Mouse (Mus musculus) left cerebral cortex, adult 2 months (tissue): ENCODE measurements around the gene Ogdh. TPM values are rescaled to one million over a fixed set of nuclear protein-coding genes. Genes with fewer than 3 reads are reported as not detected.

Source experiments
- DNase-seq, 2 experiments: peaks; one replicate each; pipeline ENCODE4 v3.0.0; 2021 to 2022; ENCODE audit warnings: low spot score in 2 of 2, mixed read lengths in 1 of 2; ENCODE audit errors: extremely low spot score in 1 of 2
- H3K27ac ChIP-seq: fragments of 200-600 bp; 2 replicates; pipeline ENCODE4 v1.8.1; 2022
- H3K4me3 ChIP-seq: fragments of 200-600 bp; 2 replicates; pipeline ENCODE4 v1.8.1; 2022
- CTCF ChIP-seq: fragments of 200-600 bp; IDR thresholded peaks from 2 replicates; pipeline ENCODE4 v1.8.1; 2022; ENCODE audit warnings: antibody characterized with exemption, mild to moderate bottlenecking, moderate library complexity
- intact Hi-C: fragments of 180-260 bp; cut with DNase I; formaldehyde crosslinking; loops from one replicate; pipeline ENCODE4 v1.15.1; 2025
- microRNA-seq, 2 experiments: library from miRNA; unstranded; fragments of <30 nt; microRNA quantifications; one replicate each; pipeline ENCODE4 v1.2.0; 2021
- total RNA-seq, 2 experiments: library from RNA; stranded (reverse); gene quantifications; 2 replicates each; pipeline ENCODE4 v1.2.3; 2021

The Ogdh gene
- total RNA-seq, 2 experiments from 2014 or later: 232 to 245 TPM

DNA sequence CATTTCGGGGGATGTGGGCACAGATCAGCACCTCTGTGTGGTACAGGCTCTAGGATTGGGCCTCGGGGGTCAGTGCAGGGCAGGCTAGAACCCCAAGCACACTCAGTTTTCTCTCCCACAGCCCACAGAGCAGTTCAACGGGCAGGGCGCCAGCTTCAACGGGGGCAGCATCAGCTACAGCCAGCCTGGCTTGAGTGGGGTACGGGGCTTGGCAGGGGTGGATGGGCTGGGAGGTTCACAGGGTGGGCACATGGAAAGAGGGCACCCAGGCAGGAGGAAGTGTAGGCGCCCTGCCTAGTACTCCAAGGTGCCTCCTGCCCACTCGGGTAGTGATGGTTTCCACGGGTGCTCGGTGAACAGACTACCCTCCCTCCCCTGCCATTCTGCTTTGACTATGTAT, 106.7 kb downstream of the Ogdh start:
- no peak overlapping the region for H3K4me3 ChIP-seq
- DNase-seq: no peak
- TF ChIP-seq CTCF: no peak
- no peak overlapping the region for H3K27ac ChIP-seq
- intact Hi-C loops: no loop called here

DNA sequence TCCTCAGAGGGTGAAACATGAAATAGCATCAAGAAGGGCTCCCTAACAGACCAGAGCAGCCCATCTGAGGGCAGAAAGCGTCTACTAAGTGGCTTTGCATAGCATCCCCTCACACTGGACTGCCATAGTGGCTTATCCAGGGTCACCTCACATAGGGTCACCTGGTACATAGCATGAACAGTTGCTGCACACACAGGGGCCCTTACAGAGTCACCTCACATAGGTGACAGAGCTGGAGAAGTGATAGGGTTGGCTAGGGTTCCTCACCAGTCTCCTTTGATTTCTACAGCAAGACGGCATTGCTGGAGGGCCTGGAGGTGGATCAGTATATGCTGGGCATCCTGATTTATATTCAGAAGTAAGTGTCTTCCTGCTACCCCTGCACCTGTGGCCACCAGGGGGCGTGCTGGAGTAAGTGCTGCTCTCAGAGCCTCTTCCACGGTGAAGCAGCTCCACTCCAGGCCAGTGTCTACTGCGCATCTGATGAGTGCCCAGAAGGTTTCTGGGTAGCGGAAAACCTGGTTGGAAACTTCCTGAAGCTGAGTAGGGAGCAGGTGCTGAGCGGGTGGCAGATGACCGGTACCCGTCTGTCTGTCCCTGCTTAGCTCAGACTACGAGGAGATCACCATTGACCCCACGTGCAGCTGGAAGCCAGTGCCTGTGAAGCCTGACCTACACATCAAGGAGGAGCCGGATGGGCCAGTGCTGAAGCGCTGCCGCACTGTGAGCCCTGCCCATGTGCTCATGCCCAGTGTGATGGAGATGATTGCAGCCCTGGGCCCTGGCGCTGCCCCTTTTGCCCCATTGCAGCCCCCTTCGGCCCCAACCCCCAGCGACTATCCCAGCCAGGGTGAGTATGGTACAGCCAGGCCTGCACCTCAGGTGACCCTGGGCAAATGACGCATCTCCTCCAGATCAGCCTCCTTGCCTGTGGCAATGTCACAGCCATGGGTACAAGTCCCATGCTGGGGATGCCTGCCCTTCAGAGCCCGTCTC, 111.4 kb downstream of the Ogdh start:
- H3K27ac ChIP-seq: no peak overlapping the region
- intact Hi-C loops: no loop called here
- H3K4me3 ChIP-seq: no peak overlapping the region
- peak; percentile 86 for TF ChIP-seq CTCF
- DNase-seq: peak; percentile 59 to 64

DNA sequence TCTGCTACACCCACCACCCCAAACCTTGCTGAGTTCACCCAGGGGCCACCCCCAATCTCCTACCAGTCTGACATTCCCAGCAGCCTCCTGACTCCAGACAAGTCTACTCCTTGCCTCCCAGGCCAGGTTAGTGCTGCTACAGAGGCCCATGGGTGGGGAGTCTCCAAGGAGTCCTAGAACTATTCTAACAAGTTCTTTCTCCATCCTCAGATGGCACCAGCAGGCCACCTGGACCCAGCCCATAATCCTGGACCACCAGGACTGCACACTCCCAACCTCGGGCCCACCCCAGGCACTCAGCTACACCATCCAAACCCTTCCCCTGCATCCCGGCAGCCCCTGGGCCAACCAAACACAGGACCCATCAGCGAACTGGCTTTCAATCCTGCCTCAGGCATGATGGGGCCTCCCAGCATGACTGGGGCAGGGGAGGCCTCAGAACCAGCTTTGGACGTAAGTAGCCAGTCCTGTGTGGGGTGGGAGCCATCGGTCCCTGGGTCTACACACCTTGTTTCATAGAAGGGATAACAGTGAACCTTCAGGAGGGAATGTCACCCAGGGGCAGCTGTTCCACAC, 112.5 kb downstream of the Ogdh start:
- Histone ChIP-seq H3K27ac (peak overlapping the region; percentile 84), H3K4me3 (no peak overlapping the region)
- DNase-seq: no peak
- TF ChIP-seq CTCF: no peak
- intact Hi-C loops: no loop called here

DNA sequence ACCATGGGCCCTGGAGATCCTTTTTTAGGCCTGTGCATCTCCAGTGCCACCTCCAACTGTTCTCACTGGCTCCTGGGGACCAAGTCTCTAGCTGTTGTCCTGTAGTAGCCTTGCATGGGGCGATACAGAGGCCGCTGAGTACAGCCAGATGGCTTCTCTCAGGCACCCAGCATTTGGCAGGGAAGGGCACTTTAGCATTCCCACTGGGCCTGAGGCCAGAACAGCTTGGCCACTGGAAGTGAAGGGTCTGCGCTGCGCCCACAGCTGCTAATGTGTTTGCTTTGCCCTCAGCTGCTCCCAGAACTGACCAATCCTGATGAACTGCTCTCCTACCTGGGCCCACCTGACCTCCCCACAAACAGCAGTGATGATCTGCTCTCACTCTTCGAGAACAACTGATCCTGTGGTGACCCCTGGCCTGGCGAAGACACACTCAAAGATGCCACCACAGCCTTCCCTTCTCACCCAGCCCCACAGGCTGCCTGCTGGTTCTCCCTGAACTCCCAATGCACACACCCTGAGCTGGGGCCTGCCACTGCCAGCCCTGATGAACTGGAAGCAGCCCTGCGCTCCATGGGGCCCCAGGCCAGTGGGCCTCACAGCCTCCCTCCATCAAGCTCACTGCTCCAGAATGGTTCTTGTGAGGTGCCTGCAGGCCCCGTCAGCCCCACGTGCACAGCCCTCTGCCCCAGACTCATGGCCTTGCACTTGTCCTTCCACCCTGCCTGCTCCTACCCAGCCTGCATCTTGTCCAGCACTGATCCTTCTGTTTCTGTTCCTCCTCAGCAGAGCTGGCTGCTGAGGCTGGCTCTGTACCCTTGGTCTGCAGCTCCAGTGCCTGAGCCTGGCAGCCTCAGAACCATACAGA, 113.5 kb downstream of the Ogdh start:
- Histone ChIP-seq H3K4me3 (no peak overlapping the region), H3K27ac (peak overlapping the region; percentile 84)
- no peak for DNase-seq
- intact Hi-C loops: no loop called here
- TF ChIP-seq CTCF: no peak

DNA sequence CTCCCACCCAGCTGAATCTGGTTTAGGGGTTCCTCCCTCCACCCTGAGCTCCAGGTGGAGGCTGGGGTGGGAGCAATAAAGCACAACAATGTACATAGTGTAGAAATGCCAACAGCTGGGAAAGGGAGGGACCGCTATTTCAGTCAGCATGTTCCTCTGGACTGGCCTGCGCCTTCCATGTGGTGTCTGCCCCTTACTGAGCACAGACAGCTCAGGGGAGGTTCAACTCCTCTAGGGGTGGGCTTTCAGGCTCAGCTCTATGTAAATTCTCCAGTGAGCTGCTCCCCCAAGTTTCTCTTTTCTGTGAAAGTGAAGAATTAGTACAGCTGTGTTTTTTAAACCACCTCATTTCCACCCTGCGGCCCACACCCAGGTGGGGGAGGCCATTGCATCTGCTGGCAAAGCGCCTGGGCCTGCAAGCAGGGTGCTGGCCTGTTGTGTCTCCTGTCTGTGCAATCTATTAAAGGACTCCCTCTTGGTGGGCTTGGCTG, 114.2 kb downstream of the Ogdh start:
- no peak for TF ChIP-seq CTCF
- Histone ChIP-seq H3K4me3 (no peak overlapping the region), H3K27ac (peak overlapping the region; percentile 84)
- intact Hi-C loops: no loop called here
- no peak for DNase-seq

Small RNA genes lying within 50 kb of the gene (microRNA-seq; reads per million reads assigned to microRNA genes)
- gene Mir7651: 0.24 to 0.48 reads per million in 2 experiments

Other genes starting within 250 kb of the Ogdh start
- 100 to 1,000 TPM; 607 to 644 TPM for gene Camk2b, start 225.3 kb upstream of the Ogdh start, total RNA-seq
- under 1 TPM in 1 of 2 experiments, not detected in 1; 0.56 TPM for gene A730071L15Rik, start 91.6 kb upstream of the Ogdh start, total RNA-seq
- gene Nudcd3, start 91.2 kb upstream of the Ogdh start, total RNA-seq: 100 to 1,000 TPM; 120 to 125 TPM
- gene Npc1l1, start 61.5 kb upstream of the Ogdh start, total RNA-seq: 1 to 10 TPM in 1 of 2 experiments, under 1 TPM in 1; 0.77 to 1.0 TPM
- gene Ddx56, start 23.9 kb upstream of the Ogdh start, total RNA-seq: 10 to 100 TPM; 48.1 to 50.2 TPM
- gene Tmed4, start 16.8 kb upstream of the Ogdh start, total RNA-seq: 100 to 1,000 TPM in 1 of 2 experiments, 10 to 100 TPM in 1; 96.2 to 102 TPM
- 100 to 1,000 TPM; 226 to 228 TPM for gene Zmiz2, start 97.4 kb downstream of the Ogdh start, total RNA-seq
- gene Ppia, start 123.8 kb downstream of the Ogdh start, total RNA-seq: 1,000 to 10,000 TPM; 1,634 to 1,792 TPM
- gene H2afv, start 152.8 kb downstream of the Ogdh start, total RNA-seq: 10 to 100 TPM; 39.6 to 41.4 TPM
- 100 to 1,000 TPM; 279 to 284 TPM for gene Purb, start 184.3 kb downstream of the Ogdh start, total RNA-seq
- under 1 TPM; 0.40 to 0.48 TPM for gene Myo1g, start 229.3 kb downstream of the Ogdh start, total RNA-seq